Comparison of ENCODE assay signal across 8 mouse cellular contexts in the genomic region with DNA sequence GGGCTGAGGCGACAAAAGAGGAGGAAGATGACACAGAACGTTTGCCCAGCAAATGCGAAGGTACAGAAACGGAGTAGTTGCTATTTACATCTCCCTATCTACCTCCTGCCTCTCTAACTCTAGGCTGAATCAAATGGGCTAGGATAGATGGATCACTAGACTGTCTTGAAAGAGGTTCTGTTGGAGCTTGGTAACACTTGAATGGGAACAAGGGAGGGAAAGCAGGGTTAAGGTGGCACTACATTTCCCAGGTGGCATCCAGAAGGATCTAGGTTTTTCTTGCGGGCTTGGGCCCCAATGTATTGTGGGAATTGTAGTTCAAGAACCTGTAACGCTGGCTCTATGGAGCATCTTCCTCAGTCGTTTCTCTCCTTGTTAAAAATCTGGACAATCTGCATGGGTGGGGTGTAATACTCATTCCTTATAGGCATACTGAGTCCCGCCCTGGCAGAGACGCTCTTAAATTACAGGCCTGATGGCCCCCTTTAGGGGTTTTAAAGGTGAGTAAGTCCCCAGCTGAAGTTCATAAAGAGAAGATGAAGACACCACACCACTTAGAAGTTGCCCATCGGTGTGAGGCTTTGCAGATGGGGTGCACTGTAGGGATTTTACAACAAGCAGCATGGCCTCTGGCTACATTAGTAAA. TPM values are rescaled to one million over a fixed set of nuclear protein-coding genes. Genes with fewer than 3 reads are reported as not detected.
DNase-seq lines count a peak whose midpoint lies in the region; ATAC-seq and TF ChIP-seq lines count a peak whose summit lies in the region.

No protein-coding gene starts in this region.

- H3K27ac ChIP-seq in heart, embryonic 13.5 days (replicated peaks): peak overlapping the region; percentile 74
- peak overlapping the region; percentile 83 for H3K27ac ChIP-seq in kidney, embryonic 16.5 days (ENCODE audit: low read length)
- H3K27ac ChIP-seq in liver, embryonic 11.5 days (ENCODE audit: low read depth, low read length): peak overlapping the region; percentile 70; the same call in 1 of the 2 replicates
- H3K27ac ChIP-seq in stomach, embryonic 16.5 days (ENCODE audit: low read length): peak overlapping the region; percentile 83

- H3K79me2 ChIP-seq in myocyte (ENCODE audit: control insufficient read depth, insufficient read depth): peaks cover 10% of the 10 kb centered on the region

- no peak overlapping the region for H3ac ChIP-seq in myocyte (ENCODE audit: control insufficient read depth, insufficient read length)

- peak overlapping the region; percentile 77 for H3K4me2 ChIP-seq in heart, embryonic 13.5 days
- H3K4me2 ChIP-seq in kidney, embryonic 16.5 days (replicated peaks; ENCODE audit: low read depth, low read length): peak overlapping the region; percentile 69
- peak overlapping the region; percentile 74 for H3K4me2 ChIP-seq in liver, embryonic 11.5 days
- peak overlapping the region; percentile 96 for H3K4me2 ChIP-seq in myocyte (ENCODE audit: low read depth)
- peak overlapping the region; percentile 60 for H3K4me2 ChIP-seq in stomach, embryonic 16.5 days (ENCODE audit: low read depth, low read length)

- no peak for TF ChIP-seq CTCF in brain, embryonic 14.5 days (IDR thresholded peaks at IDR 0.05; ENCODE audit: borderline replicate concordance, extremely low read depth, insufficient read depth, insufficient read length)

- under 1% methylated on average over 10 of the region's 10 CpGs for WGBS in heart, embryonic 13.5 days
- WGBS in kidney, embryonic 16.5 days: 0% methylated on average over 10 of the region's 10 CpGs
- 0% methylated on average over 10 of the region's 10 CpGs for WGBS in liver, embryonic 11.5 days
- under 1% methylated on average over 10 of the region's 10 CpGs for WGBS in stomach, embryonic 16.5 days

- ATAC-seq in erythroblast, adult 5-6 weeks (replicated peaks; ENCODE audit: low FRiP score, poor library complexity, severe bottlenecking): peak; percentile 88
- ATAC-seq in heart, embryonic 13.5 days (ENCODE audit: extremely low read depth, insufficient number of reproducible peaks, low FRiP score, low TSS enrichment): peak; percentile 70
- peak; percentile 86 for ATAC-seq in kidney, embryonic 16.5 days (ENCODE audit: low FRiP score, low TSS enrichment)
- ATAC-seq in liver, embryonic 11.5 days (replicated peaks; ENCODE audit: low FRiP score): peak; percentile 80
- peak; percentile 87 for ATAC-seq in stomach, embryonic 16.5 days (ENCODE audit: insufficient read depth, low FRiP score)

- peaks cover 49% of the 10 kb centered on the region for H3K36me3 ChIP-seq in heart, embryonic 13.5 days
- peaks cover 21% of the 10 kb centered on the region for H3K36me3 ChIP-seq in kidney, embryonic 16.5 days (ENCODE audit: insufficient read depth, low read length)
- peaks cover 14% of the 10 kb centered on the region for H3K36me3 ChIP-seq in liver, embryonic 11.5 days (ENCODE audit: control insufficient read depth, insufficient read depth, low read length)
- H3K36me3 ChIP-seq in myocyte (ENCODE audit: control insufficient read depth, insufficient read depth): no peaks in the 10 kb centered on the region
- peaks cover 2% of the 10 kb centered on the region; the same call in 1 of the 2 replicates for H3K36me3 ChIP-seq in stomach, embryonic 16.5 days (ENCODE audit: control insufficient read depth, insufficient read depth, low read length)

- no peaks in the 10 kb centered on the region for H3K27me3 ChIP-seq in heart, embryonic 13.5 days (replicated peaks)
- no peaks in the 10 kb centered on the region for H3K27me3 ChIP-seq in kidney, embryonic 16.5 days (ENCODE audit: insufficient read depth, low read length)
- H3K27me3 ChIP-seq in liver, embryonic 11.5 days (replicated peaks; ENCODE audit: control insufficient read depth, insufficient read depth, low read length): no peaks in the 10 kb centered on the region
- no peaks in the 10 kb centered on the region for H3K27me3 ChIP-seq in myocyte (ENCODE audit: control insufficient read depth, insufficient read depth, insufficient read length)
- no peaks in the 10 kb centered on the region for H3K27me3 ChIP-seq in stomach, embryonic 16.5 days (ENCODE audit: control insufficient read depth, insufficient read depth, low read length)

- no peaks in the 10 kb centered on the region for H3K9me3 ChIP-seq in heart, embryonic 13.5 days
- H3K9me3 ChIP-seq in kidney, embryonic 16.5 days (ENCODE audit: low read length): no peaks in the 10 kb centered on the region
- no peaks in the 10 kb centered on the region for H3K9me3 ChIP-seq in liver, embryonic 11.5 days (ENCODE audit: control insufficient read depth, low read length)
- no peaks in the 10 kb centered on the region for H3K9me3 ChIP-seq in stomach, embryonic 16.5 days (replicated peaks; ENCODE audit: control insufficient read depth, low read length)

- no peak for TF ChIP-seq POLR2A in brain, embryonic 14.5 days (IDR thresholded peaks at IDR 0.05; ENCODE audit: borderline replicate concordance, extremely low read depth, insufficient read depth, insufficient read length, poor library complexity, severe bottlenecking)
- no peak for TF ChIP-seq POLR2A in myocyte (IDR thresholded peaks at IDR 0.05; ENCODE audit: insufficient read length, low read depth)

- peaks cover 20% of the 10 kb centered on the region for H3K4me1 ChIP-seq in heart, embryonic 13.5 days
- H3K4me1 ChIP-seq in kidney, embryonic 16.5 days (ENCODE audit: insufficient read depth, low read length): peaks cover 13% of the 10 kb centered on the region
- peaks cover 15% of the 10 kb centered on the region for H3K4me1 ChIP-seq in liver, embryonic 11.5 days (replicated peaks; ENCODE audit: control insufficient read depth, insufficient read depth, low read length)
- peaks cover 13% of the 10 kb centered on the region; the same call in 1 of the 2 replicates for H3K4me1 ChIP-seq in stomach, embryonic 16.5 days (ENCODE audit: control insufficient read depth, insufficient read depth, low read length)

- peak overlapping the region; percentile 72 for H3K4me3 ChIP-seq in heart, embryonic 13.5 days
- peak overlapping the region; percentile 65 for H3K4me3 ChIP-seq in kidney, embryonic 16.5 days (ENCODE audit: low read length)
- H3K4me3 ChIP-seq in liver, embryonic 11.5 days (ENCODE audit: low read depth, low read length): peak overlapping the region; percentile 74
- peak overlapping the region; percentile 96 for H3K4me3 ChIP-seq in myocyte
- peak overlapping the region; percentile 78 for H3K4me3 ChIP-seq in stomach, embryonic 16.5 days (replicated peaks; ENCODE audit: low read length)

- peak; percentile 54 to 67 for DNase-seq in CD8-positive naive resting alpha-beta T cell, adult 2 months (ENCODE audit: low read depth in 2 of 2, low spot score in 2 of 2)
- DNase-seq in brain, embryonic 14.5 days (ENCODE audit: low read depth): peak; percentile 97
- no peak for DNase-seq in liver, embryonic 11.5 days (ENCODE audit: low spot score)

- H3K9ac ChIP-seq in heart, embryonic 13.5 days: peak overlapping the region; percentile 91
- peak overlapping the region; percentile 88 for H3K9ac ChIP-seq in kidney, embryonic 16.5 days (replicated peaks; ENCODE audit: low read length)
- H3K9ac ChIP-seq in liver, embryonic 11.5 days (ENCODE audit: low read depth, low read length): peak overlapping the region; percentile 86
- peak overlapping the region; percentile 84 for H3K9ac ChIP-seq in stomach, embryonic 16.5 days (ENCODE audit: low read length)

RNA-seq across cellular contexts. Expression of a gene that starts 0.5 kb away (rescaled TPM):
- polyA plus RNA-seq in brain, embryonic 14.5 days (2012; rRNA removed): 20.6 and 22.7 TPM in 2 replicates
- total RNA-seq in erythroblast, adult 5-6 weeks (2015; ENCODE audit: low replicate concordance): 7.3 and 12.1 TPM in 2 replicates
- 6.3 and 13.1 TPM in 2 replicates for total RNA-seq in erythroblast, adult 5-6 weeks (2017; ENCODE audit: low replicate concordance)
- polyA plus RNA-seq in heart, embryonic 13.5 days (2015; fragmentation: Nextera tagmentation; extraction: Ambion mirVana): 26.1 and 27.1 TPM in 2 replicates
- 64.7 and 67.0 TPM in 2 replicates for polyA plus RNA-seq in kidney, embryonic 16.5 days (2015; fragmentation: Nextera tagmentation; extraction: Ambion mirVana)
- polyA plus RNA-seq in liver, embryonic 11.5 days (2014; fragmentation: Nextera tagmentation; extraction: Ambion mirVana): 36.0 and 38.7 TPM in 2 replicates
- 11.5 TPM for polyA plus RNA-seq in myocyte (2012; fragmentation: generic; extraction: Trizol)
- 44.9 and 47.2 TPM in 2 replicates for polyA plus RNA-seq in stomach, embryonic 16.5 days (2015; fragmentation: Nextera tagmentation; extraction: Ambion mirVana)

RNA-seq across cellular contexts. Expression of a gene that starts 0.5 kb away (rescaled TPM):
- polyA plus RNA-seq in brain, embryonic 14.5 days (2012; rRNA removed): 89.7 and 128 TPM in 2 replicates
- 10.6 and 16.9 TPM in 2 replicates for total RNA-seq in erythroblast, adult 5-6 weeks (2015; ENCODE audit: low replicate concordance)
- total RNA-seq in erythroblast, adult 5-6 weeks (2017; ENCODE audit: low replicate concordance): 10.9 and 11.5 TPM in 2 replicates
- 62.8 and 69.7 TPM in 2 replicates for polyA plus RNA-seq in heart, embryonic 13.5 days (2015; fragmentation: Nextera tagmentation; extraction: Ambion mirVana)
- 104 and 109 TPM in 2 replicates for polyA plus RNA-seq in kidney, embryonic 16.5 days (2015; fragmentation: Nextera tagmentation; extraction: Ambion mirVana)
- polyA plus RNA-seq in liver, embryonic 11.5 days (2014; fragmentation: Nextera tagmentation; extraction: Ambion mirVana): 91.9 and 95.0 TPM in 2 replicates
- polyA plus RNA-seq in myocyte (2012; fragmentation: generic; extraction: Trizol): 47.1 TPM
- polyA plus RNA-seq in stomach, embryonic 16.5 days (2015; fragmentation: Nextera tagmentation; extraction: Ambion mirVana): 73.7 and 74.9 TPM in 2 replicates

RNA-seq across cellular contexts. Expression of a gene that starts 6.3 kb away (rescaled TPM):
- polyA plus RNA-seq in brain, embryonic 14.5 days (2012; rRNA removed): 10.3 and 11.8 TPM in 2 replicates
- 1.0 TPM in 1 of 2 replicates, not detected in the other for total RNA-seq in erythroblast, adult 5-6 weeks (2015; ENCODE audit: low replicate concordance)
- total RNA-seq in erythroblast, adult 5-6 weeks (2017; ENCODE audit: low replicate concordance): 2.2 and 2.5 TPM in 2 replicates
- polyA plus RNA-seq in heart, embryonic 13.5 days (2015; fragmentation: Nextera tagmentation; extraction: Ambion mirVana): 5.8 and 5.9 TPM in 2 replicates
- polyA plus RNA-seq in kidney, embryonic 16.5 days (2015; fragmentation: Nextera tagmentation; extraction: Ambion mirVana): 9.6 and 11.2 TPM in 2 replicates
- 5.8 and 6.3 TPM in 2 replicates for polyA plus RNA-seq in liver, embryonic 11.5 days (2014; fragmentation: Nextera tagmentation; extraction: Ambion mirVana)
- polyA plus RNA-seq in myocyte (2012; fragmentation: generic; extraction: Trizol): 2.5 TPM
- 6.7 TPM in 2 replicates for polyA plus RNA-seq in stomach, embryonic 16.5 days (2015; fragmentation: Nextera tagmentation; extraction: Ambion mirVana)

RNA-seq across cellular contexts. Expression of a gene that starts 15.6 kb away (rescaled TPM):
- polyA plus RNA-seq in brain, embryonic 14.5 days (2012; rRNA removed): 111 and 146 TPM in 2 replicates
- total RNA-seq in erythroblast, adult 5-6 weeks (2015; ENCODE audit: low replicate concordance): 78.0 and 100 TPM in 2 replicates
- total RNA-seq in erythroblast, adult 5-6 weeks (2017; ENCODE audit: low replicate concordance): 155 and 180 TPM in 2 replicates
- polyA plus RNA-seq in heart, embryonic 13.5 days (2015; fragmentation: Nextera tagmentation; extraction: Ambion mirVana): 123 TPM in 2 replicates
- 223 and 230 TPM in 2 replicates for polyA plus RNA-seq in kidney, embryonic 16.5 days (2015; fragmentation: Nextera tagmentation; extraction: Ambion mirVana)
- 308 and 341 TPM in 2 replicates for polyA plus RNA-seq in liver, embryonic 11.5 days (2014; fragmentation: Nextera tagmentation; extraction: Ambion mirVana)
- polyA plus RNA-seq in myocyte (2012; fragmentation: generic; extraction: Trizol): 55.4 TPM
- 132 and 136 TPM in 2 replicates for polyA plus RNA-seq in stomach, embryonic 16.5 days (2015; fragmentation: Nextera tagmentation; extraction: Ambion mirVana)

RNA-seq across cellular contexts. Expression of a gene that starts 16.0 kb away (rescaled TPM):
- polyA plus RNA-seq in brain, embryonic 14.5 days (2012; rRNA removed): 60.2 and 77.6 TPM in 2 replicates
- 4.8 and 5.6 TPM in 2 replicates for total RNA-seq in erythroblast, adult 5-6 weeks (2015; ENCODE audit: low replicate concordance)
- total RNA-seq in erythroblast, adult 5-6 weeks (2017; ENCODE audit: low replicate concordance): 7.9 and 12.5 TPM in 2 replicates
- 12.9 and 13.7 TPM in 2 replicates for polyA plus RNA-seq in heart, embryonic 13.5 days (2015; fragmentation: Nextera tagmentation; extraction: Ambion mirVana)
- polyA plus RNA-seq in kidney, embryonic 16.5 days (2015; fragmentation: Nextera tagmentation; extraction: Ambion mirVana): 26.1 and 29.5 TPM in 2 replicates
- 11.3 and 14.2 TPM in 2 replicates for polyA plus RNA-seq in liver, embryonic 11.5 days (2014; fragmentation: Nextera tagmentation; extraction: Ambion mirVana)
- 10.4 TPM for polyA plus RNA-seq in myocyte (2012; fragmentation: generic; extraction: Trizol)
- polyA plus RNA-seq in stomach, embryonic 16.5 days (2015; fragmentation: Nextera tagmentation; extraction: Ambion mirVana): 22.2 and 22.4 TPM in 2 replicates
